Mouse (Mus musculus) layer of hippocampus, postnatal 25 days (tissue): Measurements from ENCODE around the gene Hoxd3. TPM values are rescaled to one million over a fixed set of nuclear protein-coding genes. Genes with fewer than 3 reads are reported as not detected.

Experiments
- DNase-seq, 2 experiments: peaks; one replicate each; pipeline ENCODE4 v3.0.0; 2022; ENCODE audit warnings: mixed read lengths in 2 of 2, low spot score in 1 of 2; ENCODE audit errors: extremely low spot score in 1 of 2
- total RNA-seq, 2 experiments: library from RNA; stranded (reverse); gene quantifications; 2 replicates each; pipeline ENCODE4 v1.2.3; 2021

Gene Hoxd3
- not detected for total RNA-seq

DNA sequence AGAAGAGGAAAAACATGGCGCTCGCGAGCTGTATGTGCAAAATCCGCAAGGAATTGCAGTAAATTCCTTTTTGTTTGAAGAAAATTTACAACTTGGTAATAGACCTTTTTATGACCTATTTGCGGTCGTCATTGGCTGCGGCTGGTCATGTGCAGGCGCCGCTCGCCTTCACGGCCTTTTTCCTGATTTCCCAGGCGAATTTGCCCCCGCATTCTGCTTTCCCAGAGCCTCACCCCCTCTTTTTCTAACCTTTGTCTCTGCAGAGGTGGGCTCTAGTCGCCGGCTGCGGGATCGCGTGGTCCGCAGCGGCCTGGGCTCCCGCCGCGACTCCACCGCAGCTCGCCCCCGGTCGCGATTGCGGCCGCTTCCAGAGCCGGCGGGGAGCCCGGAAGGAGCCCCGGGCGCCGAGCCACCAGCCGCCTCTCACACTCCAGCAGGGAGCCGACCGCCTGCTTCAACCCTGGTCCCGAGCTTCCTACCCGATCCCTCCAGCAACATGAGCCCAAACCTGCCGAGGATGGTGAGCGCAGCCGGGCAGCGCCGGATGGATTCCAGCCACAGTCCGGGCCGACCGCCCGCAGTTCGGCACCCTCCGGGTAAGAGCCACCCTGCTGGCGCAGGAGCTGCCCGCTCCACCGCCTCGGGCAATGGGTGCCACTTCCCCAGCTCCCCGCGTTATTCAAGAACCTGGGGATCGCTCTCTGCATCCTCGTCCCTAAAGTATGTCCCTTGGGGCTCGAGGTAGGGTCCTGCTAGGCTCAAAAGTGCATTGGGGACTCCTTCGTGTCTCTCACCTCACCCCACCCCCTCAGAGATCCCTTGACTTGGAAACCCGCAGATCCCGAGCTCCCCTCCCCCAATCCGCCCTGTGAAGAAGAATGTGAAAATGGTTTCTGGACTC is at the start of gene Hoxd3, which contains the start of gene Hoxd4:
TSS of gene Hoxd3 (plus strand) at position 207 of the 901 bp plus-strand sequence.
TSS of gene Hoxd4 (plus strand) at position 209 of the 901 bp plus-strand sequence.
- DNase-seq = no peak

DNA sequence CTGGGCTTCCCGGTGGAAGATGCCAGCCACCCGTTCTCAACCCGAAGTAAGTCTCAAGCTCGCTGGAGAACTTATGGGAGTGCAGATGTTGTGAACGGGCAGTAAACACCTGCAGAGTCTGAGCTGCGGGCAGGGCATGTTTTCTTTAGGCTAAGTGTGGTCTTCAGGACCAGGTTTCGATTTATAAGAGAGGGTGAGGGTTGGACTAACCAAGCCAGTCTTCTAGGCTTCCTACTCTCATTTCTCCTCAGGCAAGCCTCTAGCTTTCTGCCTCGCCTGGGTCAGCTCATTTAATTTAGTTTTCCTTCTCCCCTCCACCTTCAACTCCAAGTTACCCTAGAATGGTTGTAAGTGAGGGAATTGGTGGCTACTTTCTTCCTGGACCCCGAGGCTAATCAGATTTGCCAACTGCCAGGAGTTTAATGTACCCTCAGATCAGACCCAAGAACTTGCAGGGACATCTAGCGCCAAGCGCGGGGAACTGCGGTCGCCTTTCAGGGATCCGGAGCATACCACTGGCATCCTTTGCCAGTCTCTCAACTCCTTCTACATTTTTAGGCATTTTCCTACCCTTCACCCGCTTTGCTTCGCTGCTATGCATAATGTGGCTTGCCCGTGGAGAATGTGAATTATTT is 48.3 kb upstream of the Hoxd3 start:
- DNase-seq = peak in 1 of 2 experiments; percentile 62

DNA sequence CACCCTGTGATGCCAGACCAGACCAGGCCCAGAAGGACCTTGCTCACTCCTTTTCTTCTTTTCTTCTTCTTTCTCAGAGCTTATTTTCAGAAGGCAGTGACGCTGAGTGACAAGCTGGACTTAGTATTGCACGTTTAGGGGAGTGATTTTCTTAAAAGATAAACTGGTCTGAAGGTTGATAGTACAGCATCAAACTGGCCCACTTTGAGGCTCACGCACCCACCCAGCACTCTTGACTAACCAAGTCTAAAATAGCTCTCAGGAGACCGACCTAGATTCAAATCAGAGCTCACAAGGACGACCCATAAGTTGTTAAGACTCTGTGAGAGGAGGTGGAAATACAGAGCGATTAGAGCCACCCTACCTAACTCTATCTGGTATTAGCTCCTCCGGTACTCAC is 45.3 kb upstream of the Hoxd3 start:
- no peak for DNase-seq

DNA sequence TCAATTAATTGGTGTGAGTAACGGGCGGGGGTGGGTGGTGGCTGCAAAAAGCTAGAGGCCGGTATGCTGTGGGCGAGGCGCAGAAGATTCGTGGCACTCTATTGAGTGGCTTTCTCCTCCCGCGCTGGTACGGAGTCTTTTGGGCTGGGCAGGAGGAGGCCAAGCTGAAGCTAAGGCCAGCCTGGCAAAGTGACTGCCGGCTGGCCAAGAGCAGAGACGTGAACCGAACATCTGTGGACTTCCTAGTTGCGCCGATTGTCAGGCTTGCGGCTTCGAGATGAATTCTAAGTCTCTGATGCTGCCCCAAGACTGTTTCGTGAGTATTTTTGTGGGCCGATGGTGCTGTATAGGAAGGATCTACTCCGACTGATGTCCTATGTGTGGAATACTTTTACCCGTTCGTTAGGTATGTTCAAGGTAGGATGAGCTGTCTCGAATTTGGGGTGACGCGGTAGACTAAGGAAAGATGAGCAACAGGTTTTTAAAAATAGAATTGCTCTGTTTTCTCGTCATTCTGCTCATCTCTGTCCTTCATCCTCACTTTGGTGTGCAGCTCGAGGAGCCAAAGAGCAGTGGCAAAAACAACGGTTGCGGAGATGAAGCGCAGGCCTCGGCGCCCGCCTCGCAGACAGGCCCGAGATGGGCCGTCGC is 44.4 kb upstream of the Hoxd3 start:
- no peak for DNase-seq

DNA sequence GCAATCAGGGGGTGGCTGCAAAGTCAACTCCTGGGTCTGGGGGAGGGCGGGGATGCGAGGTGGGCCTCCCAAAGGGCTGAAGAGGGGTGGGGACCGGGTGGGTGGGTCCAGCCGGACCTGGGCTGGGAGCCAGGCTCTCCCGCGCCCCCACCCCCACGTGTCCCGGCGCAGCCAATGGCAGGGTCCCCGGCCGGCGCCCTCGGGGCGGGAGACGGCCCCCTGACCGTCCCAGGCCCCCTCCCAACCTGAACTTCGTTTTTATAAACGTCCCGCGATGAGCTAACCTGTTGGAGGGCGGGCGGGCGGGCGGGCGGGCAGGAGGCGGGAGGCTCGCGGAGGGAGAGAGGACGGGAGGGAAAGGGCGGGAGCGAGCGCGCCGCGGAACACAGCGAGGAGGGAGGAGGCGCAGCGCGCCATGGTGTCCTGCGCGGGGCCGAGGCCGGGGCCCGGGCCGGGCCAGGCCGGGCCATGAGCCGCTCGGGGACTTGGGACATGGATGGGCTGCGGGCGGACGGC is 43.8 kb upstream of the Hoxd3 start, which contains the start of gene Hoxd13:
TSS of gene Hoxd13 (plus strand) at position 469 of the 516 bp plus-strand sequence.
- no peak for DNase-seq

DNA sequence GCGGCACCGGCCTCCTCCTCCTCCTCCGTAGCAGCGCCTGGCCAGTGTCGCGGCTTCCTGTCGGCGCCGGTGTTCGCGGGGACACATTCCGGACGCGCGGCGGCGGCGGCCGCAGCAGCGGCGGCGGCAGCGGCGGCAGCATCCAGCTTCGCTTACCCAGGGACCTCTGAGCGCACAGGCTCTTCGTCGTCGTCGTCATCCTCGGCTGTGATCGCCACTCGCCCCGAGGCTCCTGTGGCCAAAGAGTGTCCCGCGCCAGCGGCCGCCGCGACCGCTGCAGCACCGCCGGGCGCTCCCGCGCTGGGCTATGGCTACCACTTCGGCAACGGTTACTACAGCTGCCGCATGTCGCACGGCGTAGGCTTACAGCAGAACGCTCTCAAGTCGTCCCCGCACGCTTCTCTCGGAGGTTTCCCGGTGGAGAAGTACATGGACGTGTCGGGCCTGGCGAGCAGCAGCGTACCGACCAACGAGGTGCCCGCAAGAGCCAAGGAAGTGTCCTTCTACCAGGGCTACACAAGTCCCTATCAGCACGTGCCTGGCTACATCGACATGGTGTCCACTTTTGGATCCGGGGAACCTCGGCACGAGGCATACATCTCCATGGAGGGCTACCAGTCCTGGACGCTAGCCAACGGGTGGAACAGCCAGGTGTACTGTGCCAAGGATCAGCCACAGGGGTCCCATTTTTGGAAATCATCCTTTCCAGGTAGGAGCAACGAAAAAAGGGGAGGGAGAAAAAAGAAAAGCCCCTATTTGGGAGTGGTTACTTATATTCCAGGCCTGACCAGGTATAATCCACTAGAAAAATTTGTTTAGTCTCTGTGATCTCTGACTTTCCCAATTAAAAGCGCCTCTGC is 43.1 kb upstream of the Hoxd3 start:
- DNase-seq = no peak

DNA sequence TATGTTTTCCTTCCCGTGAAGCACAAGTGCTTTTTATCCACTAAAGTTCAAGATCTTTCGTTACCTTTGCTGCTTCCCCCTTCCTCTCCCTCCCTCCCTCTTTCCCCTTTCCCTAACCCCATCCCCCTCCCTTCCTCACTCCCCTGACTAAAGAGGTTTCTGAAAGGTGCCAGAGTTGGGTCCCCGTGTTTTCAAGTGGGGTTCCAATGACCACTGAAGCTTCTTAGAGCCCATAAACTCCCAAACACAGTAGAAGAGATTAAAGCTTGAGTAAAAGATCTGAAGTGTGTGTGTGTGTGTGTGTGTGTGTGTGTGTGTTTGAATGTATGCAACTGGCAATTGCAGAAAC is 42.5 kb upstream of the Hoxd3 start:
- no peak for DNase-seq

DNA sequence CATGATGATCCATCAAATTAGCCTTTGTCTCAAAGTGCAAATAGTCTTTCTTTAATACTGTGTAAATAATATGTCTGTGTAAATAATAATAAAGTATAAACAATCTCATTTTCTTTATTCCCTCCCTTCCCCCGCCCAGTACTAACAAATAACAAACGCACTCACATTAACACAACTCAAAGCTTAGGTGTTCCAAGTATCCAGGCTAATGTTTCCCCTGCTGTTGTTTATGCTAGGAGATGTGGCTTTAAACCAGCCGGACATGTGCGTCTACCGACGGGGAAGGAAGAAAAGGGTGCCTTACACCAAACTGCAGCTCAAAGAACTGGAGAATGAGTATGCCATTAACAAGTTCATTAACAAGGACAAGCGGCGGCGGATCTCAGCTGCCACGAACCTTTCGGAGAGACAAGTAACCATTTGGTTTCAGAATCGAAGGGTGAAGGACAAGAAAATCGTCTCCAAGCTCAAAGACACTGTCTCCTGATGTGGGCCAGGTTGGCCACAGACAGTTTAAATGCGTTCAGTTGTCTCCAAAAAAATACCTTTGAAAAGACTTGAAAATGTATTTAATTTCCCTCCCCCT is 42.0 kb upstream of the Hoxd3 start:
- no peak for DNase-seq

DNA sequence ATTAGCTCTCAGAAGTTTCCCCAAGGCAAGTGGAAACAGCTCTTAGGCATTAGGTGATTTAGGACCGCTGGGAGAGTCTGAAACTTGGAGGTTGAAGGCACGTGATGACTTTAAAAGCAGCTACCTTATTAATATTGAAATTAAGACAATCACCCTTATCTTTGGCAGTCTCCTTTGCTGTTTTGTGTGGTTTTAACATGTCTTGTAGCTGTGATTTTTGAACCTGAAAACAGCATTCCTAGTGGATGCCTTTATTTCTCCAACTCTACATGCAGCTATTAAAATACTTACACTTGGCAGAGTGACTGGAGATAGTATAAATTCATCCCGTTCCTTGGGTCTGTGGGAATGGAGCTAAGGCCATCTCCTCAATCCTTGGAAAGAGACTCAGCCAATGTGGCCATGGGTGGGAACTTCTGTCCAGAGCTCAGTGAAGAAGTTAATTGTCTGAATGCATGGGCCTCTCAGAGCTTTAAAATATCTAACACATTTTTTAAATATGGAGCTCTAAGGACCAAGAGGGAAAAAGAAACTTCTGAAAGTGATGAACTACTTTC is 41.0 kb upstream of the Hoxd3 start:
- no peak for DNase-seq

DNA sequence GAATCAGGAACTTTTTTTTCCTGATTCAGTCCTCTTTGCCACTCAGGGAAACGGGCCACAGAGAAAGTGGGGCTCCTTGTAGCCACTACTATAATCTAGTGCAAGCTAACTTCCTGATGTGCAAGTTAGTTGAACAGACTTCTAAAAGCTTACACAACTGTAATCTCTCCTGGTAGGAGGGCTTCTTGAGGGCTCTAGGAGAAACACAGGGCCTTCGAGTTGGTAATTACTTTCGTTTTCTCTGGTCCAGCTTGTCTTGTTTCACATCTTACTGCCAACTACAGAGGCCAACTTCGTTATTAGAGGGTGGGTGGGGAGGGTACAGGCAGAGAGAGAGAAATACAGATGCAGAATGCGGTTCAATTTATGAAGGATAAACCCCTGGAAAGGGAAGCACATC is 39.9 kb upstream of the Hoxd3 start:
- no peak for DNase-seq

DNA sequence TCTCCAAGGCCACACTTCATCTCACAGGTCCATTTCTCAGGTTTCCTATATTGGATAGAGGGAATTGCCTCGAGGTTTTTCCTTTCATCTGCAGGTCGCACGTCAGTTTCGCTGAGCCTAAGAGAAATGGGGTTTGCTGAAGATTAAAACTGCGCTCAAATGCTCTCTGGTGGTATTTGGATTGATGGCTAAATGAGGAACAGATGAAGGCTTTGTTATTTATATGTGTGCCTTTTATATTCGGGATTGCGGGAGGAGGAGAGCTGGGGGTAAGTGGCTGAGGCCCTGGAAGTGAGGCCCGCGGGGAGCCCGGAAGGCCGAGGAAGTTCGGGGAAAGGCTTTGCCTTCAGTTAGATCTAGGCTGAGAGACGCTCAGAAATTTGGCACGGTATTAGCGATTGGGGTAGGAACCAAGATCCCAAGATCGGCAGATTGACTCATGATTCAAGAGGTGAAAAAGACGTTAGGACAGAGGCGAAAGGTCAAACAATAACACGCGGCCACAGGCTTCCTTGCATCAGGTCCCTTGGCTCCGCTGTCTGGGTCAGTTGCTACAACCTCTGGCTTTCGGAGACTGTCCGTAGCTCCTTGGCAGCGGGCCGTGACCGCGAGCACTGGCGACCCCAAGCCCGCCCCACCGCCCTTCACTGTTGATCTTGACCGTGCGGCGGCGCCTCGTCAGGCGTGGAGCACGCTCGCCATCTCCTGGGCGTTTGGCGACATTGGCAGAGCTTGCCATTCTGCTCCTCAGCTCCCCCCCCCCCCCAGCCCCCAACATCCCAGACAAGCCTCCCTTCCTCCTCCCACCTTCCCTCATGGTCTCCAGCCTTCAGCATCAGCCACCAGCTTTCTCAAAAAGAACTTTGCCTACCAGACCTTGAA is 39.0 kb upstream of the Hoxd3 start:
- DNase-seq = peak in 1 of 2 experiments; percentile 44

DNA sequence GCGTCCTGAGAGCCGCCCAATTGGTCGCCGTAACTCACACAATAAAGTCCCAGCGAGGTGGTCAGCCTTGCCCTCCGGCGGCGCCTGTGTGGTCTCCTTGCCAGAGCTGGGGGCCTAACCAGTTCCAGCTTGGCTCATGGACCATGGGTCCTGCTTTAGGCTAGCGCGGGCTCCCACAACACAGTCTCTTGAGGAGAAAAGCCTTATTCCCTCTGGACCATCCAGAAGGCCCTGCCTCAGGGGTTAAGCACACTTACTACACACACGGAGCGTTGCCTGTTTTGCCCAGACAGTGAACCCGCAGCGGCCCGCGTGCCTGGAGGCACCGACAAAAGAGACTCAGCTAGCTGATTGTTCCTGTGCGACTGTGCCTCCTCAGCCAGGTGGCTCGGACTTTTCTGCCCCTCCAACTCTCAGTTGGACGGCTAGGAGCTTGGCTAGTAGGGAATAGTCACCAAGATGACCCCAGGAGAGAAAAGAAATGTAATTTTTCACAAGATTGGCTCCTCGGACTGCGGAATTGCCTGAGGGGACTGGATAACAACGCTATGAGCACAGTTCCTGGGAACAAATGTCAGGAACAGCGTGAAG is 37.8 kb upstream of the Hoxd3 start:
- DNase-seq = no peak

DNA sequence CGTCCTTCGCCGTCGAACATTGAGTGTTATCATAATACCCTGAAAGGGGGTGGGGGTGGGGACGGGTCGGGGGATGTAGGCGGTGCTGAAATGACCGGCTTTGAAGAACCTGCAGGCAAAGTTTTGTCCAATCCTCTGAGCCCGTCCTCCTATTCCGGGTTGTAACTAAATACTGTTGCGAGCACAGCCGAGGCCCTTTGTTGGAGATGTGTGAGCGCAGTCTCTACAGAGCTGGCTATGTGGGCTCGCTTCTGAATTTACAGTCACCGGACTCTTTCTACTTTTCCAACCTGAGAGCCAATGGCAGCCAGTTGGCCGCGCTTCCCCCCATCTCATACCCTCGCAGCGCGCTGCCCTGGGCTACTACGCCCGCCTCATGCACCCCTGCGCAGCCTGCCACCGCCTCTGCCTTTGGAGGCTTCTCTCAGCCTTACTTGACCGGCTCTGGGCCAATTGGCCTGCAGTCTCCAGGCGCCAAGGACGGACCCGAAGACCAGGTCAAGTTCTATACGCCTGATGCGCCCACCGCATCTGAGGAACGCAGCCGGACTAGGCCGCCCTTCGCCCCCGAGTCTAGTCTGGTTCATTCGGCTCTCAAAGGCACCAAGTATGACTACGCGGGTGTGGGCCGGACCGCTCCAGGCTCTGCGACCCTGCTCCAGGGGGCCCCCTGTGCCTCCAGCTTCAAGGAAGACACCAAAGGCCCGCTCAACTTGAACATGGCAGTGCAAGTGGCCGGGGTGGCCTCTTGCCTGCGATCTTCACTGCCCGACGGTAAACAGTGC is 36.7 kb upstream of the Hoxd3 start, which contains the start of gene Hoxd12:
TSS of gene Hoxd12 (plus strand) at position 133 of the 785 bp plus-strand sequence.
- DNase-seq = no peak

DNA sequence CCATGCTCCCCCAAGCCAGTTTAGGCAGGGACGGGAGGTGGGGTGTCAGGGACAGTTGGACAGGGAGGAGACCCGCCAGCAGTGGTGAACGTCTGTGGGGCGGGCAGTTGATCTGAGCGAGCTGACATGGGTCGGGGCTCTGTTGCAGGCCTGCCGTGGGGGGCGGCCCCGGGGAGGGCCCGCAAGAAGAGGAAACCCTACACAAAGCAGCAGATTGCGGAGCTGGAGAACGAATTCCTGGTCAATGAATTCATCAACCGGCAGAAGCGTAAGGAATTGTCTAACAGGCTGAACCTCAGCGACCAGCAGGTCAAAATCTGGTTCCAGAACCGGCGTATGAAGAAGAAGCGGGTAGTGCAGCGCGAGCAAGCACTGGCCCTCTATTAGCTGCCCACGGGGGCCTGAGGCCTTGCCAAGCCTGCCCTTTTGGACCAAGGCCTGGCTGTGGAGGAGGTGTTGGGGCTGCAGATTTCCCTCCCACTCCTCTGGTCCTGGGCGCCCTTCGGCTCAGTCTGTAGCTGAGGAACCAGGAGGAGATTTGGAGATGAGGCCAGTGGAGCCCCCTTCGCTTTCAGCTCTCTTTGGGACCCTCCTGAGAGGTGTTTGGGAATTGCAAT is 36.0 kb upstream of the Hoxd3 start:
- no peak for DNase-seq

DNA sequence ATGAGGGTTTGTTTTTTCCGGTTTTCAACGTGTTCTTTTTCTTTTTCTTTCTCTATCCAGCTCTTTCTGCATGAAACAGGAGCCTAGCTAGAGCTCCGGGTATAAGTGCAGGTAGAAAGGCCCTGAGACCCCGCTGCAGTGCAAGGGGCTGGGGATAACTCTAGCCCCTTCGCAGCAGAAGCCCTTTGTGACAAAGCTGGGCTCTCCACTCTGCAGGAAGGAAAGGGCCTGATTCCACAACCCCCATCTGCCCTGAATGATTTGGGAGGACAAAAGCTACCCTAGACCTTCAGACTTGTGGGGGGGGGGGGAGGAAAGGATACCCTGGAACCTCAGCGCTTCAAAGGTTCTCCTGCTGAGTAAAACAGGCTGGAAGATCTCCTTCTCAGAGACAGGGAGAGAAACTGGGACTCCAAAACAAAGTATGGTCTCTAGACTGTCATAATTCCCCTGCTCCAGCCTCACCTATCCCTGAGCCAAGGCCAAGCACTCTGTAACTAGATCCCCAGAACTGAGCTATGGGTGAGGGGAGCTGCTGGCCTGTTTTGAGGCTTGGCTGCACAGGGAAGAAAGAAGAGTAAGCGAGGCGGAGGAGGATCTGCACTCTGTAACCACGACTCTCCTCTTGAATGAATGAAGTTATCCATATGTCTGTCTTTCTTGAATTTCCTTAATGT is 35.2 kb upstream of the Hoxd3 start:
- DNase-seq = no peak

DNA sequence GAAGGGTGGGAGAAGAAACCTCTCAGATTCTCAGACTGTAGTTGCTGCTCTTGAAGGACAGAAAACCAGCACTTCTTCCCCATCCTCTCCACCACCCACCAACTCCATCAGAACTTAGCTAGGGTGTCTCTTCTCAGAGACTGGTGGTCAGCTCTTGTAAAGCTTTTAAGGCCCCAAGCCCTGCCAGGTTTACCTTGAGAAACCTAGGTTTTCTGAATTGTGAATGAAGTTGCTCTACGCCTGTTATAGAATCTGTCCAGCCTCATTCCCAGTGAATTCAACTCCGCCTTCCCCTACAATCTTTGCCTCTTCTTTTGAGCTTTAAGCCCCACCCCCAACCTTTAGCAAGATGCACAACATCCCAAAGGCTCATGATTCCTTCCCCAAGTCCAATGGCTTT is 34.6 kb upstream of the Hoxd3 start:
- DNase-seq = no peak
